Mouse (Mus musculus): Measurements from ENCODE around the gene Atraid. TPM values are rescaled to one million over a fixed set of nuclear protein-coding genes. Genes with fewer than 3 reads are reported as not detected.
A peak's percentile ranks its signal among the peaks of the same experiment; 100 is the strongest.

Atraid gene
- total RNA-seq, 2 experiments from 2014 or later = 71.4 to 75.3 TPM

DNA sequence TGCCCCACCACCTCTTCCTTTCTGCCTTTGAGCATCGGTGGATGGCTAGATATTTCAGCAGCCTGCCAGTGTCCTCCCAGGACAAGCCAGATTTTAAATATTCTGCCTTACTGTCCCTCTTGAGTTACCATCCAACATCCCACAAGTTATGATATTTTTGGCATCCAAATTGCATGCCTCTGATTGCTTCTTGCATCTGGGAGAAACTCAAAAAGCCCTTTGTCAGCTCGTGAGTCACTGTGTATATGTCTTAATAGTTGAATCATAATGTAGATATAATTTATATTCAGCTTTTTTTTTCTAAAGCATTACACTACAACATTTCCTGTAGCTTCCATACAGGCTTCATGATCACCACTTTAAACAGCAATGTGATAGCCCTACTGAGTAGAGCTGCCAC lies 39.0 kb downstream of the Atraid start:
- intact Hi-C loops (cut with DNase I) = no loop called here
- DNase-seq (ENCODE audit: low spot score in 2 of 2) = no peak

GRCm38 (mm10) chr5:31092231-31092975 lies 44.3 kb downstream of the Atraid start:
- intact Hi-C loops (cut with DNase I) = loop anchor here (5.0 kb wide), 1 partner anchor 35 kb away; no protein-coding TSS in a partner anchor
- DNase-seq (ENCODE audit: low spot score in 2 of 2) = peak in 1 of 2 experiments; percentile 65

DNA sequence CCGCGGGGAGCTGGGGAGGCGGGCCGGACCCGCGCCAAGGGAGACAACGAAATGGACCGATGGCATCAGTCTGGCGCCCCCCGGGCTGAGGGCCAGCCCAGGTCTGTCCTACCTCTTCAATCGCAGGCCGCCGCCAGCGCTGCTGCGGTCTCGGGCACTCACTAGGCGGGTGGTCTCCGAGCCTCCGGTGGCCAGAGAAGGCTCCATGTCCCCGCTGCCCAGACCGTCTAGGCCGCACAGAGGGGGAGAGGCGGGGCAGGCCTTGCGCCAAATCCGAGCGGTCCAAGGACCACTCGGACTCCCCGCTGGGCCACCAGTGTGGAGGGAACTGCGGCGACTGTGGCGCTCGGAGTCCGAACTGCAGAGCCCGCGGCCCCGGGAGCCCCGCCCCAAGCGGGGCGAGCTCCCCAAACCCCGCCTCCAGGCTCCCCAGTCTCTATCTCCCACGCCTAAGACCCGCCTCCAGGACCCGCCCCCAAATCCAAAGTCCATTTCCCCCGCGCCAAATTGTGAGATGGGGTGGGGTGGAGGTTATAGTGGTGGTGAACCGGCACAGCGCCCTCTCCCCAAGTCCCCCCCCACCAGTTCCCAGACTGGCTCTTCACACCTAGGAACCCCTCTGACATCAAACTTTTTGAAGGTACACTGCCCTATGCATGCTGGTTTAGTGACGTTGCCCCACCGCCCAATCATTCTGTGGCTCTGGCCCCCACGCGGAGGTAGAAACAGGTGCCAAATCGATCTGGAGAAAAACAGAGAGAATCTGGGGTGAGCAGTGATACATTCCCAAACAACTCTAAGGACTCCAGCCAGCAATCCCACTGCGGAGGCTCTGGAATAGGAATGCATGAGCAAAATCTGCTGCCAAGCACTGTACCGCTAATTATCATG lies 45.3 kb downstream of the Atraid start:
- intact Hi-C loops (cut with DNase I) = loop anchor here (5.0 kb wide), 1 partner anchor 34 kb away; no protein-coding TSS in a partner anchor
- peak; percentile 63 to 82 for DNase-seq (ENCODE audit: low spot score in 2 of 2)

DNA sequence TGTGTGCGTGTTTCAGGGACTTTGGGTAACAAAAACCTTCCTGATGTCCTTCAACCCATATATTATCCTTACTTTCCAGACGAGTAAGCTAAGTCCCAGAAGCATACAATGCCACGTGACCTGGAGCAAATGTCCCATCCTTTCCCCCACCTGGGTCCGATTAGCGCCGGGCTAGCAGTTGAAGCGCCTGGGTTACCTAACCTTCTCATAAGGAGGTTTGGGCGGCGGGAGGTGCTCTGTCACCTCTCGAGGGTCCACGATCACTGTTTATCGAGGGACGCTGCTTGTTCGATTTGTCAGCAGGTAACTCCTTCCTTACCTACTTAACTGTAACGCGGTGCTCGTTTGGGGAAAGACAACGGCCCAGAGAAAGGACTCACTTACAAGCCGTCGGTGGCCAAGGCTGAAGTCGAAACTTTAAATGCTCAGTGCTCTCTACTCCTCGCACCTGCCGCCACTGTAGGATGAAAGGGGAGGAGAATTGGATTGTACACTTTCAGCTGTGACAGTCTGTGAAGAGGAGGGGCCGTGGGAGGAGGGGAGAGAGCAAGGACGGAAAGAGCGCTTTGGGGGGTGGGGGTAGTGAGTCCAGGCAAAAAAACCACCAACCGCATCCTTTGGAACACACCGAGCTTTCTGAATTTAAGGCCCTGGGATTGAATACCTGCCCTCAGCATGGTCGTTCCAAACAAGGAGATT lies 46.1 kb downstream of the Atraid start:
- intact Hi-C loops (cut with DNase I) = loop anchor here (5.0 kb wide), 1 partner anchor 33 kb away; no protein-coding TSS in a partner anchor
- DNase-seq (ENCODE audit: low spot score in 2 of 2) = no peak

GRCm38 (mm10) chr5:31094799-31095691 lies 46.9 kb downstream of the Atraid start:
- intact Hi-C loops (cut with DNase I) = loop anchor here (5.0 kb wide), 1 partner anchor 32 kb away; no protein-coding TSS in a partner anchor
- peak in 1 of 2 experiments; percentile 57 for DNase-seq (ENCODE audit: low spot score in 2 of 2)

GRCm38 (mm10) chr5:31095711-31096480 lies 47.8 kb downstream of the Atraid start:
- intact Hi-C loops (cut with DNase I) = no loop called here
- no peak for DNase-seq (ENCODE audit: low spot score in 2 of 2)

Other genes with a start within 250 kb of the Atraid start
- gene Mapre3, start 233.7 kb upstream of the Atraid start, total RNA-seq (2021) = 100 to 1,000 TPM; 214 to 218 TPM
- gene Tmem214, start 180.3 kb upstream of the Atraid start, total RNA-seq (2021) = 10 to 100 TPM; 69.1 to 69.4 TPM
- 10 to 100 TPM; 14.7 to 16.5 TPM for gene Agbl5, start 159.6 kb upstream of the Atraid start, total RNA-seq (2021)
- gene Ost4, start 140.5 kb upstream of the Atraid start, total RNA-seq (2021) = 100 to 1,000 TPM in 1 of 2 experiments, 10 to 100 TPM in 1; 96.8 to 101 TPM
- gene Emilin1, start 134.9 kb upstream of the Atraid start, total RNA-seq (2021) = 1 to 10 TPM; 4.5 to 4.9 TPM
- 1 to 10 TPM; 8.3 to 9.1 TPM for gene Khk, start 126.9 kb upstream of the Atraid start, total RNA-seq (2021)
- 10 to 100 TPM; 33.2 to 35.3 TPM for gene Cgref1, start 102.7 kb upstream of the Atraid start, total RNA-seq (2021)
- 100 to 1,000 TPM; 122 to 140 TPM for gene Preb, start 88.0 kb upstream of the Atraid start, total RNA-seq (2021)
- gene Tcf23, start 79.7 kb upstream of the Atraid start, total RNA-seq (2021) = under 1 TPM in 1 of 2 experiments, not detected in 1; 0.09 TPM
- gene Slc5a6, start 612 bp downstream of the Atraid start, total RNA-seq (2021) = 10 to 100 TPM; 11.8 to 18.0 TPM
- 10 to 100 TPM; 17.9 to 19.4 TPM for gene Cad, start 6.5 kb downstream of the Atraid start, total RNA-seq (2021)
- gene Dnajc5g, start 58.0 kb downstream of the Atraid start, total RNA-seq (2021) = not detected
- 100 to 1,000 TPM; 148 to 193 TPM for gene Slc30a3, start 59.9 kb downstream of the Atraid start, total RNA-seq (2021)
- gene Trim54, start 68.4 kb downstream of the Atraid start, total RNA-seq (2021) = 1 to 10 TPM; 1.9 to 2.0 TPM
- 1 to 10 TPM; 2.5 to 2.7 TPM for gene Ucn, start 90.5 kb downstream of the Atraid start, total RNA-seq (2021)
- 10 to 100 TPM; 40.5 to 49.8 TPM for gene Mpv17, start 105.9 kb downstream of the Atraid start, total RNA-seq (2021)
- 1 to 10 TPM; 3.3 TPM for gene Gm29609, start 131.6 kb downstream of the Atraid start, total RNA-seq (2021)
- gene Gtf3c2, start 131.8 kb downstream of the Atraid start, total RNA-seq (2021) = 10 to 100 TPM; 54.9 to 57.2 TPM
- gene Snx17, start 144.9 kb downstream of the Atraid start, total RNA-seq (2021) = 10 to 100 TPM; 72.2 to 77.1 TPM
- gene Eif2b4, start 145.1 kb downstream of the Atraid start, total RNA-seq (2021) = 10 to 100 TPM; 39.5 to 49.2 TPM
- gene Zfp513, start 154.0 kb downstream of the Atraid start, total RNA-seq (2021) = 10 to 100 TPM; 27.2 to 31.1 TPM
- 10 to 100 TPM; 77.5 to 87.1 TPM for gene Ppm1g, start 172.4 kb downstream of the Atraid start, total RNA-seq (2021)
- 10 to 100 TPM; 72.9 to 75.8 TPM for gene Nrbp1, start 192.6 kb downstream of the Atraid start, total RNA-seq (2021)
- gene Gm9970, start 192.9 kb downstream of the Atraid start, total RNA-seq (2021) = not detected
- gene Krtcap3, start 203.4 kb downstream of the Atraid start, total RNA-seq (2021) = 1 to 10 TPM; 1.6 to 2.0 TPM
- gene Ift172, start 242.8 kb downstream of the Atraid start, total RNA-seq (2021) = 10 to 100 TPM; 82.8 to 93.9 TPM
- 100 to 1,000 TPM; 124 to 147 TPM for gene Fndc4, start 247.8 kb downstream of the Atraid start, total RNA-seq (2021)
- gene Gckr, start 249.1 kb downstream of the Atraid start, total RNA-seq (2021) = under 1 TPM; 0.11 to 0.30 TPM

Measured in left cerebral cortex, postnatal 14 days (tissue).